1 mouse cellular context compared by ENCODE assay signal in the genomic region with DNA sequence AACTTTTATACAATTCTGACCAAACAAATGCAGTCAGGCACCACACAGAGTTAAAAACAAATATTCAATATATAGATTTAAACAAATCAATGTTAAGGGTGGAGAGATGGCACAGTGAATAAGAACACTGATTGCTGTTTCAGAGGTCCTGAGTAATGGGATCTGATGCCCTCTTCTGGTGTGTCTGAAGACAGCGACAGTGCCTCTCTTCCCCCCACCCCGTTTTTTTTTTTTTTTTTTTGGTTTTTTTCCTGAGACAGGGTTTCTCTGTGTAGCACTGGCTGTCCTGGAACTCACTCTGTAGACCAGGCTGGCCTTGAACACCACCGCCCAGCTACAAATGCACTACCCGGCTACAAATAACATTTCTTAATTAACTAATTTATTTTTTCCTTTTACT.
TF ChIP-seq lines count a peak whose summit lies in the region.

No protein-coding gene starts in this region.

TF ChIP-seq in MEL, 35 proteins besides CTCF, POLR2A, EP300 and RAD21:
- TF ChIP-seq GATA1 (IDR thresholded peaks at IDR 0.05; ENCODE audit: low read depth, low read length) (no peak), MYB (IDR thresholded peaks at IDR 0.05; ENCODE audit: low read depth, low read length) (no peak), MYC (IDR thresholded peaks at IDR 0.05; ENCODE audit: low read depth, low read length) (no peak), USF1 (IDR thresholded peaks at IDR 0.05; ENCODE audit: low read depth, low read length) (no peak), POLR2AphosphoS2 (IDR thresholded peaks at IDR 0.05; ENCODE audit: low read length) (no peak), JUND (IDR thresholded peaks at IDR 0.05; ENCODE audit: low read depth, low read length) (no peak), ZNF384 (IDR thresholded peaks at IDR 0.05; ENCODE audit: low read depth, low read length) (peak; percentile 78)
